Mouse (Mus musculus): ENCODE measurements at regions not wholly inside any gene's neighbourhood (a gene's known extent, or its start where the extent isn't known, plus 50 kb on each side); places are given as distances from the start of the nearest gene placed in this dataset.

DNA sequence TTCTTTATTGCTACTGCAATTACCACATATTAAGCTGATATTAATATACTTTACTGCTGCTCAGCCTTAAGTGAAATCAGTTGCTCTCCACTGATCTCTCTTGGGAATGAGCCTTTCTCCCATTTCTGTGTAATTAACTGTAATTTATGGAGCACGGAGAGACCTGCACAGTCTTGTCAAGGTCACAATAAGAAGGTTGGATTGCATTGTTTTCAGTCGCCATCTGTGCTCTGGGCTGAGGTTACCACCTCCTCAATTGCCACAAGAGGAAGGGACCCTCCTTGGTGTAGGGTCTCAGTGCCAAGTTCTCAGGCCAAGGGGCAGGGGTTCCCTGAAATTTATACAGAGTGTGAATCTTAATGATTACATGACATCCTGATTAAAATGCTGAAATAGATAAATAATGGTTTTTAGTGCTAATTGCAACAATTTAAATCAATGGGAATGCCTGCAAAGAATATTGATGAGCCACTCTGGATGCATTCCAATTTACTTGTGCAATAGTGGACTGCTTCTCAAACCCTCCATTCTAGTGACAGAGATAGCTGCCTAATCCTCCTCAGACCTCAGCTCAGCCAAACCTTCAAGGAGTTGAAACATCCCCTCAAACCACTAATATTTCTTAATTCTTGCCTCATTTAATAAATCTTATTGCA is 332.3 kb downstream of the Mat2b start:
- intact Hi-C loops (cut with DNase I): no loop called here
